Mouse (Mus musculus) intestine, postnatal 0 days (tissue): ENCODE measurements around the gene Rps18. TPM values are rescaled to one million over a fixed set of nuclear protein-coding genes. Genes with fewer than 3 reads are reported as not detected.
A peak's percentile ranks its signal among the peaks of the same experiment; 100 is the strongest.
"Not testable (repeated sequence)": the region's sequence is repeated elsewhere in the genome, so short reads cannot be mapped to it uniquely, and the experiment has no call there.

Source experiments
- ATAC-seq: fragments of 200-750 bp; cut with Nextera tagmentation; 2 replicates; pipeline ENCODE4 v1.8.0; 2017; ENCODE audit warnings: mild to moderate bottlenecking, moderate TSS enrichment, moderate library complexity
- H3K27ac ChIP-seq: fragments of 300-500 bp; sonication (generic); 2 replicates; pipeline ENCODE4 v1.5.1; 2014; ENCODE audit warnings: mild to moderate bottlenecking, low read depth, low read length, moderate library complexity
- H3K27me3 ChIP-seq: fragments of 300-500 bp; sonication (generic); replicated peaks from 2 replicates; pipeline ENCODE4 v1.6.1; 2014; ENCODE audit warnings: low read length, mixed read lengths; ENCODE audit not compliant: control insufficient read depth, insufficient read depth
- H3K36me3 ChIP-seq: fragments of 300-500 bp; sonication (generic); 2 replicates; pipeline ENCODE4 v1.6.1; 2014; ENCODE audit warnings: mild to moderate bottlenecking, moderate library complexity; ENCODE audit not compliant: control insufficient read depth, insufficient read depth
- H3K4me1 ChIP-seq: fragments of 300-500 bp; sonication (generic); replicated peaks from 2 replicates; pipeline ENCODE4 v1.6.1; 2014; ENCODE audit warnings: antibody characterized with exemption, low read length, mixed read lengths; ENCODE audit not compliant: control insufficient read depth, insufficient read depth
- H3K4me2 ChIP-seq: fragments of 300-500 bp; sonication (generic); replicated peaks from 2 replicates; pipeline ENCODE4 v1.6.1; 2014; ENCODE audit warnings: low read depth, mild to moderate bottlenecking, moderate library complexity
- H3K4me3 ChIP-seq: fragments of 300-500 bp; sonication (generic); 2 replicates; pipeline ENCODE4 v1.5.1; 2014; ENCODE audit warnings: low read depth, low read length
- H3K9ac ChIP-seq: fragments of 300-500 bp; sonication (generic); 2 replicates; pipeline ENCODE4 v1.6.1; 2014; ENCODE audit warnings: mild to moderate bottlenecking, low read depth, low read length
- H3K9me3 ChIP-seq: fragments of 300-500 bp; sonication (generic); 2 replicates; pipeline ENCODE4 v1.6.1; 2016; ENCODE audit warnings: mixed run types; ENCODE audit not compliant: control insufficient read depth
- CTCF ChIP-seq: sonication (generic); IDR thresholded peaks from 2 replicates; pipeline ENCODE4 v1.5.1; 2016; ENCODE audit warnings: low read depth, mild to moderate bottlenecking, control low read depth, antibody characterized with exemption, moderate library complexity
- WGBS: fragments of 180-500 bp; shearing (Covaris S2); extraction: QIAGEN DNeasy Blood & Tissue Kit; methylation state at CpG from one replicate; pipeline ENCODE4 v1.1.7; 2014; 5-methylcytosine and 5-hydroxymethylcytosine counted together
- polyA plus RNA-seq: library from polyadenylated mRNA; unstranded; fragments of >200 nt; fragmentation: Nextera tagmentation; extraction: Ambion mirVana; gene quantifications from 2 replicates; pipeline ENCODE4 v1.2.1, GENCODE M21; 2015

Gene Rps18
- polyA plus RNA-seq, 1 experiment from 2014 or later = 1,067 TPM

DNA sequence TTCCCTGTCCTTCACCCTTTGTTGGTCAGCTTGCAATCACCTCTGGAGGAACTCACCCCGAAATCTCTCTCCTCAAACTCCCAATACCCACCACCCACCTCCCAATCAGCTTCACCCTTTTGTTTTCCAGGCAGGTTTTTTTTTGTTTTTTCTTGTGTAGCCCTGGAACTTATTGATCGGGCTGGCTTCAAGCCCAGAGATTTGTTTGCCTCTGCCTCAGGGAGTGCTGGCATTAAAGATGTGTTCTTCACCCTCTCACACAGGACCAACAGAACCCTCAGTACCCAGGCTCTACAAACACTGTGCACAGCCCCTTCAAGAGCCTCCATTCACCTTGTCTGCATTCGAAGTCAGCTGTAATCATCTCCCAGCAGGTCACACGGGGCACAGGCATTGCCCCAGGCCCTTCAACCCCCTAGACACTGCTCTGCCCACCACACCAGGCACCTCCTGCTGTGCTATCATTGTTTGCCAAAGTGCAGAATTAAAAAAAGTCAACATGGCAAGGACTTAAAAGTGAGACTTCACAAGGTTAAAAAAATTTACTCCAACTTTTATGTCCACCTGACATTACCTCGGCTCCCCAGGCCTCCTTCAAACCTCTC is 1.7 kb downstream of the Rps18 start:
- 26% methylated on average over 5 of the region's 5 CpGs for WGBS
- no peak for TF ChIP-seq CTCF
- Histone ChIP-seq H3K4me3 (peak overlapping the region; percentile 70), H3K27me3 (no peaks in the 10 kb centered on the region), H3K27ac (no peak overlapping the region), H3K36me3 (peaks cover 16% of the 10 kb centered on the region), H3K4me1 (peaks cover 10% of the 10 kb centered on the region; the same call in 1 of the 2 replicates), H3K4me2 (peak overlapping the region; percentile 79), H3K9ac (peak overlapping the region; percentile 70), H3K9me3 (no peaks in the 10 kb centered on the region)
- ATAC-seq = no peak

DNA sequence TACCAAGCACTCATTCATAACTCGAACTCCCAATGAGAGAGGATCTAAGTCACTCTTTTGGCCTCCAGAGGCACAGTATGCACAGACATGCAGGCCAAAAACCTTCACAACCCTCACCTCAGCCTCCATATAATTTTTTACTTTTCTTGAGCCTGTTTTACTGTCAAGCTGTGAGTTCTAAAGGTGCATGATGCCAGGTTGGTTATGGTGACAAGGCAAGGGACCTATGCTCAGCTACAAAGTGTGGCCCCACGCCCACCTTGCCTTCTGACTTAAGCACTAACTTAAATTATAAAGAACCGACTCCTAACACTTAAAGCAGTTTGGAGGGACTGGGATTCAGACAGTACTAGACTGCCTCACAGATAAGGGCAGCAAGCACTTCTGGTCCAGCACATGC is 2.5 kb downstream of the Rps18 start:
- Histone ChIP-seq H3K9me3 (no peaks in the 10 kb centered on the region), H3K4me3 (no peak overlapping the region), H3K36me3 (peaks cover 13% of the 10 kb centered on the region), H3K4me1 (peaks cover 10% of the 10 kb centered on the region; the same call in 1 of the 2 replicates), H3K9ac (no peak overlapping the region), H3K27ac (no peak overlapping the region), H3K27me3 (no peaks in the 10 kb centered on the region), H3K4me2 (peak overlapping the region; percentile 79)
- TF ChIP-seq CTCF = no peak
- no peak for ATAC-seq
- 65% methylated on average over 3 of the region's 3 CpGs for WGBS

DNA sequence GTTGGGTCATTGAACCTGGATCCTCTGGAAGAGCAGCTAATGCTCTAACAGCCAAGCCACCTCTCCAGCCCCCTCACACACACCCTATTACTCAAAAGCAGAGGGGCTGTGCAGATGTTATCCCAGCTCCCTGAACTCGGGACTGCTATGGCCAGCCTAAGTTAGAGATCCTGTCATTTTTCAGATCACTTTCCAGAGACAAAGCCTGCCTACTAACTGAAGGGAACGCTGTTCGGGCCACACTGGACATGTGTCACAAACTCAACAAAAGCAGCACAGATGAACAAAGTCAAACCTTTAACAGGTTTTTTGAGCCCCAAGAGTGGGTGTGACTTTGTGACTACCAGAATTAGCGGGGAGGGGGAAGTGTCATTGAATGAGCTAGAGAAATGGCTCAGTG is 2.9 kb downstream of the Rps18 start:
- no peak for TF ChIP-seq CTCF
- Histone ChIP-seq H3K27ac (no peak overlapping the region; the same call in 1 of the 2 replicates), H3K9me3 (no peaks in the 10 kb centered on the region), H3K9ac (no peak overlapping the region), H3K27me3 (no peaks in the 10 kb centered on the region), H3K4me2 (0 out of 2 replicates have a peak overlapping the region, but pooled peaks have one; percentile 79), H3K4me3 (no peak overlapping the region), H3K36me3 (peaks cover 14% of the 10 kb centered on the region), H3K4me1 (peaks cover 10% of the 10 kb centered on the region; the same call in 1 of the 2 replicates)
- 75% methylated on average over 4 of the region's 4 CpGs for WGBS
- ATAC-seq = no peak

DNA sequence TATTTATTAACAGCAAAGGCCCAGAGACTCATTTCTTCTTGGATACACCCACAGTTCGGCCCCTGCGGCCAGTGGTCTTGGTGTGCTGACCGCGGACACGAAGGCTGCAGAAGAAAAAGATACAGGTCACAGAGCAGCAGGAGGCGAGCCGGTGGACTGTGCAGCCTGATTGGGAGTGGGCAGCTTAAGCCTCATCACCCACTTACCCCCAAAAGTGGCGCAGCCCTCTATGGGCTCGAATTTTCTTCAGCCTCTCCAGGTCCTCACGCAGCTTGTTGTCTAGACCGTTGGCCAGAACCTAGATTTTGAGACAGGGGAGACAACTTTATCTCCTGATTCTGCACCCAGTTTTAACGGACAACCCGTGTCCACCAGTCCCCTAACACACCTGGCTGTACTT is 3.8 kb downstream of the Rps18 start:
- Histone ChIP-seq H3K4me2 (peak overlapping the region; percentile 95), H3K27ac (peak overlapping the region; percentile 5; the same call in 1 of the 2 replicates), H3K36me3 (peaks cover 20% of the 10 kb centered on the region), H3K4me3 (peak overlapping the region; percentile 51; the same call in 1 of the 2 replicates)
- 70% methylated on average over 13 of the region's 13 CpGs for WGBS
- not testable (repeated sequence) for H3K4me1 ChIP-seq, H3K27me3 ChIP-seq, H3K9me3 ChIP-seq, ATAC-seq, H3K9ac ChIP-seq

DNA sequence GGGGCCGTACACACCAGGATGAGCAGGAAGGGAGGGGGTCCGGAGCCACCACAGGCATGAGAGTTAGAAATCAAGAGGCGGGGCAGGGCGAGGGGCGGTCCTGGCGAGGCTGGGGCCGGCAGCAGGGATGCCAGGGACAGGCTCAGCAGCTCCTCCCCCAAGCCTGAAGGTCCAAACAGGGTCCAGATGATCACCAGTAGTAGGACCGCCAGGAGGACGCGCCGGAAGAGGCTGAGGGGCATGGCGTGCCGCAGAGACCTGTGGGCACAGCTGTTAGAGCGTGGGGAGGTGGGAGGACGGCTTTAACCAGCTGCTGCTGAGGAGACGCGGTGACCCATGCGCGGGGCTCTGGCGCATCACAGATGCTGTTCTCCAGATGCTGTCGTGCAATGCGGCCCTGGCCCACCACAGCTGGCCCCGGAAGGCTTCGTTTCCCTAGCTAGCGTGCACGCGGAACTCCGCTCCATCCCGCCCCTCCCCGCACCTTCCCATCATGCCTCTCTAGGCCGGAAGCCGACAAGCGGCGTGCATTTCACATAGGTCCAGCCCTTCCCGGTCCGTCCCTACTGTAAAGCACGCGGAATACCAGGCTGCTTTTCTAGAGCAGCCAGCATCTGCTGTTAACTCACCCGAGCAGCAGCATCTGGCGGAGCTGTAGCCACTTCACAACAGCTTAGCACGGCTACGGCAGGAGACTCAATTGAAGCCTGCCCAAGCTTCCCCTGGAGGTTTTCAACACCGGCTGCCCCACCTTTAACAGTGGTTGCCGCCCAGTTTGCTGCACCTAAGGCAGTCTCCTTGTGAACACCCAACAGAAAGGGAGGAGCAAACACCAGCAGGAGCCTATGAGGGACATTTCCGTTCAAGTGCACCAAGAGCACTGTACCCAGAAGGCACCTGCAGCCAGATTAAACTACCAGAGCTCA is 4.5 kb downstream of the Rps18 start, which contains the start of gene B3galt4:
B3galt4 (minus strand) TSS at position 468 of the 926 bp plus-strand sequence.
- Histone ChIP-seq H3K9ac (peak within 1 kb of the TSS; percentile 59), H3K36me3 (peaks cover 23% of the 10 kb centered on the region), H3K9me3 (no peaks in the 10 kb centered on the region), H3K27me3 (no peaks in the 10 kb centered on the region), H3K4me3 (peak within 1 kb of the TSS; percentile 51), H3K27ac (peak within 1 kb of the TSS; percentile 80), H3K4me2 (peak within 1 kb of the TSS; percentile 95), H3K4me1 (peaks cover 5% of the 10 kb centered on the region; the same call in 1 of the 2 replicates)
- WGBS = 1% methylated on average over 45 of the region's 45 CpGs
- 0 out of 2 replicates have a peak, but pooled peaks have one; percentile 20 for TF ChIP-seq CTCF
- peak; percentile 63 for ATAC-seq

DNA sequence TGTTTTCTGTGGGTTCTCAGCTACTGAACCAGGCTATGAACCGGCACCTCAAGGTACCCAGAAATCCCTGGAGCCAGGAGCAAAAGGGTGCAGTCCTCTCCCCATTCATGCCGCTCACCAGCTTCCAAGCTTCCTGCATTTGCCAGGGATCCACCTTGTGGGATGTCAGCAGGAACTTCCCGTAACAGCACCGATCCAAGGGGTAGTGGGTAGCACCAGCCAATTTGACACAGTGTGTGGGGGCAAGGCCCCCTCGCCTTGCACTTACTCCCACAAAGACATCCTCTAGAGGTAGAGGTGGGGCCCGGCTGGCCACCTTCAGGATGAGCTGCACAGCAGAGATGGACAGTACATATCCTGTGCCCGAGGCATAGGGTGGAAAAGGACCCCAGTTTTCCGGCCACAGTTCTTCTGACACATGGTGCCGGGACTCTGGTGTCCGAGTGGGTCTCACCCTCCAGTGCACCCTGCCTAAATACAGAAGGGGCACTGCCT is 5.6 kb downstream of the Rps18 start:
- Histone ChIP-seq H3K27ac (peak overlapping the region; percentile 80), H3K4me3 (peak overlapping the region; percentile 51), H3K4me1 (peaks cover 4% of the 10 kb centered on the region; the same call in 1 of the 2 replicates), H3K27me3 (no peaks in the 10 kb centered on the region), H3K9ac (peak overlapping the region; percentile 59; the same call in 1 of the 2 replicates), H3K9me3 (no peaks in the 10 kb centered on the region), H3K4me2 (peak overlapping the region; percentile 95), H3K36me3 (peaks cover 28% of the 10 kb centered on the region)
- ATAC-seq = no peak
- 75% methylated on average over 10 of the region's 10 CpGs for WGBS
- TF ChIP-seq CTCF = no peak
